Comparison of ENCODE assay signal across 7 mouse cellular contexts in genomic region chr8:126538648-126539354, GRCm38 (mm10). TPM values are rescaled to one million over a fixed set of nuclear protein-coding genes. Genes with fewer than 3 reads are reported as not detected.
DNase-seq lines count a peak whose midpoint lies in the region; ATAC-seq and TF ChIP-seq lines count a peak whose summit lies in the region.

No protein-coding gene starts in this region.

- no peak overlapping the region for H3K27ac ChIP-seq in thymus, adult 2 months (ENCODE audit: control insufficient read depth, insufficient read depth, low read length)
- peak overlapping the region; percentile 85 for H3K27ac ChIP-seq in embryonic facial prominence, embryonic 15.5 days (replicated peaks)
- peak overlapping the region; percentile 60 for H3K27ac ChIP-seq in intestine, embryonic 15.5 days
- peak overlapping the region; percentile 96 for H3K27ac ChIP-seq in midbrain, postnatal 0 days (ENCODE audit: low read depth, low read length)

- H3K27me3 ChIP-seq in thymus, adult 2 months (ENCODE audit: control insufficient read depth, insufficient read depth, low read length) = no peaks in the 10 kb centered on the region
- no peaks in the 10 kb centered on the region for H3K27me3 ChIP-seq in embryonic facial prominence, embryonic 15.5 days
- no peaks in the 10 kb centered on the region for H3K27me3 ChIP-seq in intestine, embryonic 15.5 days (replicated peaks)
- H3K27me3 ChIP-seq in midbrain, postnatal 0 days (ENCODE audit: insufficient read depth, low read length) = no peaks in the 10 kb centered on the region

- no peaks in the 10 kb centered on the region for H3K36me3 ChIP-seq in thymus, adult 2 months (ENCODE audit: control insufficient read depth, insufficient read depth, low read length)
- H3K36me3 ChIP-seq in embryonic facial prominence, embryonic 15.5 days = no peaks in the 10 kb centered on the region
- H3K36me3 ChIP-seq in intestine, embryonic 15.5 days = no peaks in the 10 kb centered on the region
- no peaks in the 10 kb centered on the region for H3K36me3 ChIP-seq in midbrain, postnatal 0 days (ENCODE audit: insufficient read depth, low read length)

- H3K4me2 ChIP-seq in embryonic facial prominence, embryonic 15.5 days (replicated peaks) = no peak overlapping the region
- no peak overlapping the region for H3K4me2 ChIP-seq in intestine, embryonic 15.5 days (replicated peaks)
- no peak overlapping the region for H3K4me2 ChIP-seq in midbrain, postnatal 0 days (ENCODE audit: low read depth, low read length, poor library complexity, severe bottlenecking)

- DNase-seq in thymus, postnatal 14 days = peak; percentile 19
- DNase-seq in thymus, adult 2 months = no peak
- DNase-seq in midbrain, postnatal 0 days (ENCODE audit: low spot score) = peak; percentile 94
- DNase-seq in spleen, adult 12 weeks (ENCODE audit: low spot score) = no peak
- no peak for DNase-seq in cerebellum, postnatal 36 days

- 70% methylated on average over 12 of the region's 12 CpGs for WGBS in thymus, adult 2 months
- 8% methylated on average over 12 of the region's 12 CpGs for WGBS in embryonic facial prominence, embryonic 15.5 days
- 16% methylated on average over 11 of the region's 12 CpGs for WGBS in intestine, embryonic 15.5 days
- 7% methylated on average over 11 of the region's 12 CpGs for WGBS in midbrain, postnatal 0 days

- H3K4me1 ChIP-seq in thymus, adult 2 months (replicated peaks; ENCODE audit: control insufficient read depth, insufficient read depth, low read length) = no peaks in the 10 kb centered on the region
- peaks cover 51% of the 10 kb centered on the region for H3K4me1 ChIP-seq in embryonic facial prominence, embryonic 15.5 days
- H3K4me1 ChIP-seq in intestine, embryonic 15.5 days (replicated peaks) = peaks cover 47% of the 10 kb centered on the region
- H3K4me1 ChIP-seq in midbrain, postnatal 0 days (ENCODE audit: insufficient read depth, low read length) = peaks cover 30% of the 10 kb centered on the region

- no peaks in the 10 kb centered on the region for H3K9me3 ChIP-seq in embryonic facial prominence, embryonic 15.5 days (replicated peaks)
- no peaks in the 10 kb centered on the region for H3K9me3 ChIP-seq in intestine, embryonic 15.5 days
- no peaks in the 10 kb centered on the region for H3K9me3 ChIP-seq in midbrain, postnatal 0 days (ENCODE audit: low read length)

- ATAC-seq in embryonic facial prominence, embryonic 15.5 days (ENCODE audit: insufficient number of reproducible peaks, low FRiP score, low TSS enrichment, low read depth) = peak; percentile 44; the same call in 1 of the 2 replicates
- no peak for ATAC-seq in intestine, embryonic 15.5 days
- peak; percentile 75 for ATAC-seq in midbrain, postnatal 0 days (ENCODE audit: low FRiP score)

- H3K4me3 ChIP-seq in thymus, adult 2 months (ENCODE audit: control insufficient read depth, insufficient read depth, low read length) = no peak overlapping the region
- no peak overlapping the region for H3K4me3 ChIP-seq in embryonic facial prominence, embryonic 15.5 days (replicated peaks)
- H3K4me3 ChIP-seq in intestine, embryonic 15.5 days (replicated peaks) = no peak overlapping the region
- H3K4me3 ChIP-seq in midbrain, postnatal 0 days (ENCODE audit: low read depth, low read length) = no peak overlapping the region

- H3K9ac ChIP-seq in embryonic facial prominence, embryonic 15.5 days = no peak overlapping the region
- H3K9ac ChIP-seq in intestine, embryonic 15.5 days = no peak overlapping the region
- peak overlapping the region; percentile 42; the same call in 1 of the 2 replicates for H3K9ac ChIP-seq in midbrain, postnatal 0 days (replicated peaks; ENCODE audit: low read length, poor library complexity, severe bottlenecking)

- TF ChIP-seq CTCF in thymus, adult 2 months (IDR thresholded peaks at IDR 0.05; ENCODE audit: borderline replicate concordance, control insufficient read depth, extremely low read depth, insufficient read depth, low read length, poor library complexity) = no peak
- TF ChIP-seq CTCF in midbrain, postnatal 0 days (IDR thresholded peaks at IDR 0.05) = no peak

- no peak for TF ChIP-seq POLR2A in thymus, adult 2 months (IDR thresholded peaks at IDR 0.05; ENCODE audit: control insufficient read depth, extremely low read depth, insufficient read depth, low read length, poor library complexity)

RNA-seq across cellular contexts. Expression of gene Irf2bp2, which starts 55.0 kb away (rescaled TPM):
- 71.7 and 113 TPM in 2 replicates for polyA plus RNA-seq in thymus, adult 2 months (2012; rRNA removed)
- polyA plus RNA-seq in embryonic facial prominence, embryonic 15.5 days (2015; fragmentation: Nextera tagmentation; extraction: Ambion mirVana) = 12.5 and 14.7 TPM in 2 replicates
- polyA plus RNA-seq in intestine, embryonic 15.5 days (2015; fragmentation: Nextera tagmentation; extraction: Ambion mirVana) = 14.1 and 16.1 TPM in 2 replicates
- total RNA-seq in midbrain, postnatal 0 days (2014; rRNA removed) = 81.3 and 88.2 TPM in 2 replicates
- 8.0 and 9.2 TPM in 2 replicates for polyA plus RNA-seq in midbrain, postnatal 0 days (2015; fragmentation: Nextera tagmentation; extraction: Ambion mirVana)

Comparison
In these comparisons a context has a peak if more than half of its experiments do, and no peak if none do; other contexts are left out.
1. DNase-seq: peak in thymus, postnatal 14 days (single experiment) and midbrain, postnatal 0 days (single experiment); none in thymus, adult 2 months (single experiment), spleen, adult 12 weeks (single experiment) and cerebellum, postnatal 36 days (0 of 2).